In genomic region chr2:166671019-166671418, GRCm38 (mm10) we compare ENCODE assay signal across 13 mouse cellular contexts. TPM values are rescaled to one million over a fixed set of nuclear protein-coding genes. Genes with fewer than 3 reads are reported as not detected.
DNase-seq lines count a peak whose midpoint lies in the region; ATAC-seq lines count a peak whose summit lies in the region.
"Had no signal": no experiment of that assay in that cellular context is flagged by ENCODE, and none has a peak within 500 bp of the region (broad histone marks: within the 10 kb centered on the region; RNA-seq: fewer than 3 reads in every experiment).

No protein-coding gene starts in this region.

- H3K9me3 ChIP-seq in megakaryocyte, embryonic 14.5 days: no peaks in the 10 kb centered on the region
- H3K9me3 ChIP-seq in hindbrain, embryonic 14.5 days (ENCODE audit: control insufficient read depth, low read length): no peaks in the 10 kb centered on the region
- H3K9me3 ChIP-seq in neural tube, embryonic 11.5 days (ENCODE audit: control insufficient read depth, low read length): no peaks in the 10 kb centered on the region
- H3K9me3 ChIP-seq: embryonic facial prominence, embryonic 15.5 days had no signal

- peak overlapping the region; percentile 50 for H3K4me3 ChIP-seq in megakaryocyte, embryonic 14.5 days (replicated peaks)
- no peak overlapping the region for H3K4me3 ChIP-seq in hindbrain, embryonic 14.5 days (replicated peaks; ENCODE audit: low read length)
- no peak overlapping the region for H3K4me3 ChIP-seq in neural tube, embryonic 11.5 days (ENCODE audit: low read depth, low read length)
- H3K4me3 ChIP-seq: embryonic facial prominence, embryonic 15.5 days had no signal

- peaks cover 84% of the 10 kb centered on the region for H3K4me1 ChIP-seq in megakaryocyte, embryonic 14.5 days
- peaks cover 51% of the 10 kb centered on the region for H3K4me1 ChIP-seq in hindbrain, embryonic 14.5 days (replicated peaks; ENCODE audit: control insufficient read depth, insufficient read depth, low read length)
- peaks cover 48% of the 10 kb centered on the region for H3K4me1 ChIP-seq in neural tube, embryonic 11.5 days (ENCODE audit: control insufficient read depth, insufficient read depth, low read length)

- no peak for ATAC-seq in megakaryocyte, adult 5-6 weeks (ENCODE audit: poor library complexity, severe bottlenecking)
- peak; percentile 81 for ATAC-seq in hindbrain, embryonic 14.5 days (ENCODE audit: low FRiP score)
- ATAC-seq in neural tube, embryonic 11.5 days (ENCODE audit: insufficient read depth, low FRiP score, low TSS enrichment): peak; percentile 70

- peak overlapping the region; percentile 57; the same call in 1 of the 2 replicates for H3K27ac ChIP-seq in hindbrain, embryonic 14.5 days
- H3K27ac ChIP-seq in neural tube, embryonic 11.5 days (ENCODE audit: low read depth, low read length): 0 out of 2 replicates have a peak overlapping the region, but pooled peaks have one; percentile 46
- H3K27ac ChIP-seq: stomach, postnatal 0 days had no signal

- H3K9ac ChIP-seq in hindbrain, embryonic 14.5 days: no peak overlapping the region
- H3K9ac ChIP-seq in neural tube, embryonic 11.5 days (ENCODE audit: low read length): no peak overlapping the region
- H3K9ac ChIP-seq: embryonic facial prominence, embryonic 15.5 days; lung, embryonic 14.5 days had no signal

- no peaks in the 10 kb centered on the region for H3K36me3 ChIP-seq in megakaryocyte, embryonic 14.5 days (replicated peaks; ENCODE audit: low read length)
- H3K36me3 ChIP-seq in hindbrain, embryonic 14.5 days (replicated peaks; ENCODE audit: control insufficient read depth, insufficient read depth): no peaks in the 10 kb centered on the region
- no peaks in the 10 kb centered on the region for H3K36me3 ChIP-seq in neural tube, embryonic 11.5 days (ENCODE audit: control insufficient read depth, insufficient read depth, low read length)
- H3K36me3 ChIP-seq: embryonic facial prominence, embryonic 15.5 days had no signal

- DNase-seq in embryo, embryonic 11.5 days (ENCODE audit: low read depth, low spot score): peak; percentile 37
- DNase-seq in hindbrain, embryonic 14.5 days (ENCODE audit: low spot score): peak; percentile 60
- peak; percentile 72 for DNase-seq in neural tube, embryonic 11.5 days (ENCODE audit: low spot score)
- no peak for DNase-seq in adrenal gland, postnatal 14 days
- DNase-seq in adrenal gland, postnatal 4 days (ENCODE audit: low spot score in 2 of 2): no peak
- DNase-seq in heart, adult 9 months (ENCODE audit: low spot score in 2 of 2): no peak
- DNase-seq: heart, adult 11 months; kidney, adult 2 months; lung, embryonic 14.5 days had no signal

- H3K27me3 ChIP-seq in megakaryocyte, embryonic 14.5 days (replicated peaks): peaks cover 91% of the 10 kb centered on the region
- no peaks in the 10 kb centered on the region for H3K27me3 ChIP-seq in hindbrain, embryonic 14.5 days (ENCODE audit: control insufficient read depth, insufficient read depth, low read length)
- no peaks in the 10 kb centered on the region for H3K27me3 ChIP-seq in neural tube, embryonic 11.5 days (ENCODE audit: control insufficient read depth, insufficient read depth, low read length)
- H3K27me3 ChIP-seq: embryonic facial prominence, embryonic 15.5 days had no signal

- WGBS in hindbrain, embryonic 14.5 days: 8% methylated on average over 8 of the region's 8 CpGs
- WGBS in neural tube, embryonic 11.5 days: 21% methylated on average over 8 of the region's 8 CpGs

- H3K4me2 ChIP-seq in hindbrain, embryonic 14.5 days (replicated peaks): no peak overlapping the region
- H3K4me2 ChIP-seq in neural tube, embryonic 11.5 days (ENCODE audit: low read depth): no peak overlapping the region
- H3K4me2 ChIP-seq: embryonic facial prominence, embryonic 15.5 days; lung, embryonic 14.5 days had no signal

RNA-seq across cellular contexts. Expression of gene Prex1, which starts 42.6 kb away (rescaled TPM):
- polyA plus RNA-seq in megakaryocyte, embryonic 14.5 days (2012; ENCODE audit: insufficient read depth, low replicate concordance): 3.7 and 14.4 TPM in 2 replicates
- 75.3 and 85.4 TPM in 2 replicates for total RNA-seq in megakaryocyte, adult 5-6 weeks (2015)
- 61.1 and 73.3 TPM in 2 replicates for total RNA-seq in megakaryocyte, adult 5-6 weeks (2017)
- polyA plus RNA-seq in hindbrain, embryonic 14.5 days (2014; fragmentation: Nextera tagmentation; extraction: Ambion mirVana): 27.3 and 28.8 TPM in 2 replicates
- 28.9 and 31.9 TPM in 2 replicates for polyA plus RNA-seq in neural tube, embryonic 11.5 days (2014; fragmentation: Nextera tagmentation; extraction: Ambion mirVana)
- 13.6 and 18.6 TPM in 2 replicates for total RNA-seq in adrenal gland, postnatal 14 days (2021)
- total RNA-seq in adrenal gland, postnatal 4 days (2021): 10 to 100 TPM; 20.9 to 21.2 TPM

Comparison
In these comparisons a context has a peak if more than half of its experiments do, and no peak if none do; other contexts are left out.
1. DNase-seq: peak in embryo, embryonic 11.5 days (single experiment), hindbrain, embryonic 14.5 days (single experiment) and neural tube, embryonic 11.5 days (single experiment); none in adrenal gland, postnatal 14 days (single experiment), adrenal gland, postnatal 4 days (0 of 2) and heart, adult 9 months (0 of 2).